Mouse (Mus musculus) lung, postnatal 0 days (tissue): Measurements from ENCODE around the gene Tmem8b. TPM values are rescaled to one million over a fixed set of nuclear protein-coding genes. Genes with fewer than 3 reads are reported as not detected.
A peak's percentile ranks its signal among the peaks of the same experiment; 100 is the strongest.

Experiments used
- ATAC-seq: fragments of 200-750 bp; cut with Nextera tagmentation; 2 replicates; pipeline ENCODE4 v1.8.0; 2017; ENCODE audit warnings: moderate library complexity
- DNase-seq: peaks from one replicate; pipeline ENCODE4 v3.0.0-alpha.2; 2016; ENCODE audit warnings: low spot score
- H3K27ac ChIP-seq: fragments of 300-500 bp; sonication (generic); 2 replicates; pipeline ENCODE4 v1.5.1; 2014; ENCODE audit warnings: antibody characterized with exemption, mild to moderate bottlenecking, low read length, mixed read lengths
- H3K27me3 ChIP-seq: fragments of 300-500 bp; sonication (generic); replicated peaks from 2 replicates; pipeline ENCODE4 v1.6.1; 2014; ENCODE audit warnings: low read length, mixed read lengths; ENCODE audit not compliant: insufficient read depth
- H3K36me3 ChIP-seq: fragments of 300-500 bp; sonication (generic); 2 replicates; pipeline ENCODE4 v1.6.1; 2014; ENCODE audit warnings: low read length, mixed read lengths; ENCODE audit not compliant: insufficient read depth
- H3K4me1 ChIP-seq: fragments of 300-500 bp; sonication (generic); 2 replicates; pipeline ENCODE4 v1.6.1; 2014; ENCODE audit warnings: antibody characterized with exemption, low read depth, low read length, mixed read lengths; ENCODE audit not compliant: insufficient read depth
- H3K4me2 ChIP-seq: fragments of 300-500 bp; sonication (generic); replicated peaks from 2 replicates; pipeline ENCODE4 v1.6.1; 2014; ENCODE audit warnings: low read depth, mild to moderate bottlenecking, low read length, moderate library complexity, mixed read lengths
- H3K4me3 ChIP-seq: fragments of 300-500 bp; sonication (generic); 2 replicates; pipeline ENCODE4 v1.5.1; 2014; ENCODE audit warnings: low read depth, low read length
- H3K9ac ChIP-seq: fragments of 300-500 bp; sonication (generic); replicated peaks from 2 replicates; pipeline ENCODE4 v1.6.1; 2014; ENCODE audit warnings: low read depth, mild to moderate bottlenecking
- H3K9me3 ChIP-seq: fragments of 300-500 bp; sonication (generic); 2 replicates; pipeline ENCODE4 v1.6.1; 2016; ENCODE audit warnings: low read length, mixed read lengths
- CTCF ChIP-seq: IDR thresholded peaks from 2 replicates; pipeline ENCODE4 v1.5.1; 2016; ENCODE audit warnings: antibody characterized with exemption, mild to moderate bottlenecking
- EP300 ChIP-seq: IDR thresholded peaks from 2 replicates; pipeline ENCODE4 v1.6.1; 2016; ENCODE audit warnings: antibody characterized with exemption, mild to moderate bottlenecking, control low read depth
- WGBS: fragments of 180-500 bp; shearing (Covaris S2); extraction: QIAGEN DNeasy Blood & Tissue Kit; methylation state at CpG from one replicate; pipeline ENCODE4 v1.1.7; 2014; 5-methylcytosine and 5-hydroxymethylcytosine counted together
- polyA plus RNA-seq: library from polyadenylated mRNA; unstranded; fragments of >200 nt; fragmentation: Nextera tagmentation; extraction: Ambion mirVana; gene quantifications from 2 replicates; pipeline ENCODE4 v1.2.1, GENCODE M21; 2015

Gene Tmem8b
- polyA plus RNA-seq, 1 experiment from 2014 or later, result 2.5 TPM

- no peak overlapping the region for H3K4me3 ChIP-seq
- peaks cover 4% of the 10 kb centered on the region; the same call in 1 of the 2 replicates for H3K4me1 ChIP-seq
- no peak overlapping the region for H3K9ac ChIP-seq
- H3K4me2 ChIP-seq, result no peak overlapping the region
- H3K9me3 ChIP-seq, result no peaks in the 10 kb centered on the region
- no peak overlapping the region for H3K27ac ChIP-seq
- DNase-seq, result no peak
- WGBS, result 80% methylated on average over 6 of the region's 6 CpGs
- TF ChIP-seq EP300 (no peak), CTCF (no peak)
- ATAC-seq, result no peak
- no peaks in the 10 kb centered on the region for H3K36me3 ChIP-seq
- no peaks in the 10 kb centered on the region for H3K27me3 ChIP-seq
Observed at GRCm38 (mm10) chr4:43636751-43637150, 32.0 kb upstream of the Tmem8b start.

- Histone ChIP-seq H3K27me3 (no peaks in the 10 kb centered on the region), H3K4me3 (no peak overlapping the region), H3K4me1 (no peaks in the 10 kb centered on the region), H3K9me3 (no peaks in the 10 kb centered on the region), H3K36me3 (no peaks in the 10 kb centered on the region), H3K9ac (no peak overlapping the region), H3K27ac (no peak overlapping the region), H3K4me2 (no peak overlapping the region)
- TF ChIP-seq CTCF (no peak), EP300 (no peak)
- DNase-seq (no peak), ATAC-seq (no peak)
- WGBS, result 72% methylated on average over 9 of the region's 9 CpGs
Observed at GRCm38 (mm10) chr4:43640076-43640475, 28.7 kb upstream of the Tmem8b start.

GRCm38 (mm10) chr4:43640491-43640890 is 28.3 kb upstream of the Tmem8b start:
- 86% methylated on average over 6 of the region's 6 CpGs for WGBS
- H3K9ac ChIP-seq, result no peak overlapping the region
- no peak for TF ChIP-seq CTCF
- no peak for TF ChIP-seq EP300
- DNase-seq (no peak), ATAC-seq (no peak)
- H3K27ac ChIP-seq, result no peak overlapping the region
- no peaks in the 10 kb centered on the region for H3K9me3 ChIP-seq
- no peaks in the 10 kb centered on the region for H3K4me1 ChIP-seq
- no peak overlapping the region for H3K4me2 ChIP-seq
- H3K4me3 ChIP-seq, result no peak overlapping the region
- no peaks in the 10 kb centered on the region for H3K36me3 ChIP-seq
- H3K27me3 ChIP-seq, result no peaks in the 10 kb centered on the region

DNA sequence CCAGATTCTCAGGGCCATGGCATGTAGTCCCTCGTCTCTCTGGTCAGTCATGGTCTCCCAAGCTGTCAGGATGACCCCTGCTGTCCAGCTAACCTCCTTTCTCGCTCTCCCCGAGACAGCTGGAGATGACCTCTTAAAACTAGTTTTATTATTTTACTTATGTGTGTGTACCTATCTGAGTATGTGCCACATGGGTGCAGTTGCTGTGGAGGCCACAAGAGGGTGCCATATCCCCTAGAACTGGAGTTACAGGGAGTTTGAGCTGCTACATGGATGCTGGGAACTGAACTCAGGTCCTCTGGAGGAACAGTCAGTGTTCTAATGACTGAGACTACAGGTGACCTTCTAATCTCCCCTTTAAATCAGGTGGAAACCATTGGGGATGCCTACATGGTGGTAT is 19.0 kb upstream of the Tmem8b start:
- Histone ChIP-seq H3K27me3 (no peaks in the 10 kb centered on the region), H3K4me2 (no peak overlapping the region), H3K9me3 (no peaks in the 10 kb centered on the region; the same call in 1 of the 2 replicates), H3K4me3 (no peak overlapping the region), H3K27ac (no peak overlapping the region), H3K4me1 (no peaks in the 10 kb centered on the region), H3K36me3 (no peaks in the 10 kb centered on the region), H3K9ac (no peak overlapping the region)
- WGBS, result 90% methylated on average over 3 of the region's 3 CpGs
- peak; percentile 51 for TF ChIP-seq CTCF
- TF ChIP-seq EP300, result no peak
- no peak for DNase-seq
- no peak for ATAC-seq

- DNase-seq (no peak), ATAC-seq (no peak)
- Histone ChIP-seq H3K9ac (no peak overlapping the region), H3K36me3 (no peaks in the 10 kb centered on the region), H3K4me3 (no peak overlapping the region), H3K27me3 (no peaks in the 10 kb centered on the region), H3K27ac (no peak overlapping the region), H3K9me3 (no peaks in the 10 kb centered on the region; the same call in 1 of the 2 replicates), H3K4me2 (no peak overlapping the region; the same call in 1 of the 2 replicates), H3K4me1 (peaks cover 5% of the 10 kb centered on the region; the same call in 1 of the 2 replicates)
- 86% methylated on average over 4 of the region's 4 CpGs for WGBS
- no peak for TF ChIP-seq CTCF
- TF ChIP-seq EP300, result no peak
Observed at GRCm38 (mm10) chr4:43652726-43653125, 16.0 kb upstream of the Tmem8b start.

GRCm38 (mm10) chr4:43653161-43654015 is 15.4 kb upstream of the Tmem8b start, which contains the start of gene Spag8:
Gene Spag8 (minus strand): TSS chr4:43653594.
- Histone ChIP-seq H3K36me3 (no peaks in the 10 kb centered on the region), H3K9me3 (no peaks in the 10 kb centered on the region; the same call in 1 of the 2 replicates), H3K4me2 (peak within 1 kb of the TSS; percentile 51), H3K4me3 (peak within 1 kb of the TSS; percentile 23; the same call in 1 of the 2 replicates), H3K27ac (no peak within 1 kb of the TSS), H3K9ac (no peak within 1 kb of the TSS), H3K4me1 (peaks cover 5% of the 10 kb centered on the region; the same call in 1 of the 2 replicates), H3K27me3 (no peaks in the 10 kb centered on the region)
- TF ChIP-seq EP300, result no peak
- 0 out of 2 replicates have a peak, but pooled peaks have one; percentile 11 for TF ChIP-seq CTCF
- ATAC-seq, result 0 out of 2 replicates have a peak, but pooled peaks have one; percentile 19
- DNase-seq, result peak; percentile 78
- 9% methylated on average over 24 of the region's 24 CpGs for WGBS
